Mouse (Mus musculus) CH12.LX (cell line): ENCODE measurements around the gene Spg11.

Experiments used
- CHD2 ChIP-seq: IDR thresholded peaks from 2 replicates; pipeline ENCODE4 v1.6.1; 2011; ENCODE audit warnings: low read length, improper control_type of control experiment
- CTCF ChIP-seq, 2 experiments: IDR thresholded peaks in 1 of 2; conservative IDR thresholded peaks in 1 of 2; 2 replicates each; pipeline ENCODE4 v1.5.1; 2011 to 2012; ENCODE audit warnings: low read depth in 2 of 2, low read length in 2 of 2, improper control_type of control experiment in 1 of 2, inconsistent platforms in 1 of 2, mild to moderate bottlenecking in 1 of 2, moderate library complexity in 1 of 2
- E2F4 ChIP-seq: IDR thresholded peaks from 2 replicates; pipeline ENCODE4 v1.6.1; 2011; ENCODE audit warnings: low read depth, low read length, improper control_type of control experiment; ENCODE audit not compliant: insufficient replicate concordance
- EP300 ChIP-seq: IDR thresholded peaks from 2 replicates; pipeline ENCODE4 v1.6.1; 2011; ENCODE audit warnings: low read length, improper control_type of control experiment
- MYC ChIP-seq: IDR thresholded peaks from 2 replicates; pipeline ENCODE4 v1.6.1; 2011; ENCODE audit warnings: low read depth, mild to moderate bottlenecking, improper control_type of control experiment, low read length
- POLR2A ChIP-seq: IDR thresholded peaks from 2 replicates; pipeline ENCODE4 v1.6.1; 2011; ENCODE audit warnings: low read depth, mild to moderate bottlenecking, improper control_type of control experiment, low read length

- TF ChIP-seq EP300 (no peak), CTCF (conservative IDR thresholded peaks at IDR 0.05 in 1 of 2, IDR thresholded peaks at IDR 0.05 in 1 of 2; ENCODE audit: low read depth in 2 of 2, low read length in 2 of 2) (no peak), CHD2 (no peak), POLR2A (no peak), MYC (no peak), E2F4 (no peak)
These were observed 82.1 kb downstream of the Spg11 start for GRCm38 (mm10) chr2:122036064-122036463.
